Mouse (Mus musculus) kidney, postnatal 0 days (tissue): Measurements from ENCODE around the gene Slc25a17. TPM values are rescaled to one million over a fixed set of nuclear protein-coding genes. Genes with fewer than 3 reads are reported as not detected.

Source experiments
- ATAC-seq: fragments of 200-750 bp; cut with Nextera tagmentation; replicated peaks from 2 replicates; pipeline ENCODE4 v1.8.0; 2017; ENCODE audit warnings: low read depth, moderate number of reproducible peaks, moderate TSS enrichment, moderate library complexity; ENCODE audit not compliant: low FRiP score
- DNase-seq: peaks from one replicate; pipeline ENCODE4 v3.0.0-alpha.2; 2016; ENCODE audit warnings: low spot score
- H3K27ac ChIP-seq: fragments of 300-500 bp; sonication (generic); 2 replicates; pipeline ENCODE4 v1.5.1; 2014; ENCODE audit warnings: mild to moderate bottlenecking
- H3K27me3 ChIP-seq: fragments of 300-500 bp; sonication (generic); 2 replicates; pipeline ENCODE4 v1.6.1; 2014; ENCODE audit warnings: low read length, mixed read lengths; ENCODE audit not compliant: insufficient read depth
- H3K36me3 ChIP-seq: fragments of 300-500 bp; sonication (generic); 2 replicates; pipeline ENCODE4 v1.6.1; 2014; ENCODE audit warnings: low read length, mixed read lengths; ENCODE audit not compliant: insufficient read depth
- H3K4me1 ChIP-seq: fragments of 300-500 bp; sonication (generic); replicated peaks from 2 replicates; pipeline ENCODE4 v1.6.1; 2014; ENCODE audit warnings: antibody characterized with exemption, low read length, mixed read lengths; ENCODE audit not compliant: insufficient read depth
- H3K4me2 ChIP-seq: fragments of 300-500 bp; sonication (generic); 2 replicates; pipeline ENCODE4 v1.6.1; 2014; ENCODE audit warnings: mild to moderate bottlenecking, low read length, moderate library complexity, mixed read lengths
- H3K4me3 ChIP-seq: fragments of 300-500 bp; sonication (generic); replicated peaks from 2 replicates; pipeline ENCODE4 v1.5.1; 2014; ENCODE audit warnings: low read depth, low read length
- H3K9ac ChIP-seq: fragments of 300-500 bp; sonication (generic); 2 replicates; pipeline ENCODE4 v1.6.1; 2014; ENCODE audit warnings: low read depth, low read length
- H3K9me3 ChIP-seq: fragments of 300-500 bp; sonication (generic); replicated peaks from 2 replicates; pipeline ENCODE4 v1.6.1; 2016; ENCODE audit warnings: low read length, inconsistent platforms, mixed read lengths
- CTCF ChIP-seq: IDR thresholded peaks from 2 replicates; pipeline ENCODE4 v1.5.1; 2016; ENCODE audit warnings: antibody characterized with exemption, low read depth, mild to moderate bottlenecking, moderate library complexity
- WGBS: fragments of 180-500 bp; shearing (Covaris S2); extraction: QIAGEN DNeasy Blood & Tissue Kit; methylation state at CpG from one replicate; pipeline ENCODE4 v1.1.7; 2014; 5-methylcytosine and 5-hydroxymethylcytosine counted together
- polyA plus RNA-seq: library from polyadenylated mRNA; unstranded; fragments of >200 nt; fragmentation: Nextera tagmentation; extraction: Ambion mirVana; gene quantifications from 2 replicates; pipeline ENCODE4 v1.2.1, GENCODE M21; 2015

The Slc25a17 gene
- polyA plus RNA-seq, 1 experiment from 2014 or later: 153 TPM

DNA sequence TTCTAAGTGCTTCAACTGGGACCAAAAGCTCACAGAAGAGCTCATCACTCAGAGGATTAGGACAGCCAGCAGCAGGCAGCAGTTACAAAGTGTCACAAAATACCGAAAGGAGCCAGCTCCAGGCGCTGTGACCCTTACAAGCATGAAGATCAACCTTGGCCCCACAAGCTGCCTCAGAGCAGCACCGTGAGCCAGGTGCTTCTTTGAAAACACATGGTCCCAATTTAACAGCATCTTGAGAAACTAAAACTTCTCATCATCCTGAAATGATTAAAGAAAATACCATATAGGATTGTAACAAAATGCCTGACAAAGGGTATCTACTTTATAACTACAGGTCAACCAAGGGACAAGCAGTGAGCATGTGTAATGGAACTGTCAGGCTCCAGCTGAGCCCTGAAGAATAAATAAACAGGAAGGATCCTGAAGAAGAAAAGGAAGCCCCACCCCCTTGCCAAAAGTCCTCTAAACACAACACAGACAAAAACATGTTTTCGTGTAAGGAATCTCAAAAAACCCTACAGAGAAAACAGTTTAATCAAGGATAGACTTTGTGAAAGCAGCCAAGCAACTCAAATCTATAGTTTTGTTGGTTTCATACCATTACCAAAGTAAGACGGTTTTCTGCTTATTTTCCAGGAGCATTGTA is 30.8 kb downstream of the Slc25a17 start:
- Histone ChIP-seq H3K9me3 (no peaks in the 10 kb centered on the region), H3K27me3 (no peaks in the 10 kb centered on the region), H3K4me3 (no peak overlapping the region), H3K4me2 (no peak overlapping the region), H3K4me1 (peaks cover 3% of the 10 kb centered on the region; the same call in 1 of the 2 replicates), H3K36me3 (peaks cover 48% of the 10 kb centered on the region), H3K9ac (no peak overlapping the region), H3K27ac (peak overlapping the region; percentile 57)
- WGBS: 33% methylated on average over 5 of the region's 5 CpGs
- no peak for ATAC-seq
- peak; percentile 55 for DNase-seq
- no peak for TF ChIP-seq CTCF

GRCm38 (mm10) chr15:81327501-81327900 is 33.1 kb downstream of the Slc25a17 start:
- H3K9ac ChIP-seq: no peak overlapping the region
- TF ChIP-seq CTCF: no peak
- no peak overlapping the region for H3K27ac ChIP-seq
- peaks cover 30% of the 10 kb centered on the region for H3K36me3 ChIP-seq
- peaks cover 3% of the 10 kb centered on the region; the same call in 1 of the 2 replicates for H3K4me1 ChIP-seq
- H3K4me3 ChIP-seq: no peak overlapping the region
- H3K27me3 ChIP-seq: no peaks in the 10 kb centered on the region
- no peak overlapping the region for H3K4me2 ChIP-seq
- ATAC-seq: peak; percentile 72; the same call in 1 of the 2 replicates
- WGBS: 87% methylated on average over 7 of the region's 7 CpGs
- no peak for DNase-seq
- H3K9me3 ChIP-seq: no peaks in the 10 kb centered on the region

DNA sequence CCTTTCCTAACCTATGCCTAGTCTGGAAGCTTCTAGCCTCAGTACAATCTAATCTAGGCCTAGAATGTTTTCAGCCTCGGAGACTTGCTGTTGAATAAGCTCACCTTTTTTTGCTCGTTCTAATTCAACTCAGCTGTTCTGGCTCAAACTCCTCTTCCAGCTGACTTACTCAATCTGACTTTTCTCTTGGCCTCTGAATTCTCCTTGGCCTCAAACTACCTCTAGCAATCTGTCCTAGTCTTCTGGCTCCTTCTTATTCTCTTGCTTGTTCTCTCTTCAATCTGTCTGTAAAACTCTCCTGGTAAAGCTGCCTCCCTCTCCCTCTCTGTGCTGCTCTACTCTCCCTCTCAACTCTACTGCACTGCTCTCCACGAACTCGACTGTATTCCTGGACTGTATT is 35.6 kb downstream of the Slc25a17 start:
- Histone ChIP-seq H3K4me2 (no peak overlapping the region), H3K9me3 (no peaks in the 10 kb centered on the region), H3K27ac (no peak overlapping the region), H3K36me3 (peaks cover 45% of the 10 kb centered on the region), H3K9ac (no peak overlapping the region), H3K4me1 (no peaks in the 10 kb centered on the region; the same call in 1 of the 2 replicates), H3K4me3 (no peak overlapping the region), H3K27me3 (no peaks in the 10 kb centered on the region)
- DNase-seq (no peak), ATAC-seq (no peak)
- no peak for TF ChIP-seq CTCF
- 76% methylated on average over 4 of the region's 4 CpGs for WGBS

DNA sequence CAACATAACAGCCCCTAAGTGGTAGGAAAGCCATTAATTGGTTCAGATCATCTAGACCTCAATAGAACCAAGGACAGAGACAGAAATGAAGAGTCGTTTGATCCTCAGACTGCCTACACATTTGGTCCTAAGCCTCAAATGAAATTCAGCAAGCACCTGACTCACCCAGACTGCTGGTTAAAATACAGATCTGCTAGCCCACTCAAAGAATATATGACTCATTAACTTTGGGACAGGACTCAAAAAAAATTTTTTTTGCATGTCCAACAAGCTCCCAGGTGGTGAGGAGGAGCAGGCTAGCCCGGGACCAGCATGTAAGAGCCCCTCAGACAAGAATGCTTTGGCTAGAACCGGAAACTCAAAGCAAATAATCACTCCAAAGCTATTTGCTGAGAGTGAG is 40.5 kb downstream of the Slc25a17 start:
- H3K36me3 ChIP-seq: peaks cover 51% of the 10 kb centered on the region
- no peak overlapping the region for H3K4me2 ChIP-seq
- no peaks in the 10 kb centered on the region for H3K4me1 ChIP-seq
- ATAC-seq: no peak
- no peak overlapping the region for H3K27ac ChIP-seq
- no peaks in the 10 kb centered on the region for H3K9me3 ChIP-seq
- no peaks in the 10 kb centered on the region for H3K27me3 ChIP-seq
- TF ChIP-seq CTCF: no peak
- DNase-seq: no peak
- H3K9ac ChIP-seq: no peak overlapping the region
- WGBS: 96% methylated on average over 3 of the region's 3 CpGs
- H3K4me3 ChIP-seq: no peak overlapping the region

DNA sequence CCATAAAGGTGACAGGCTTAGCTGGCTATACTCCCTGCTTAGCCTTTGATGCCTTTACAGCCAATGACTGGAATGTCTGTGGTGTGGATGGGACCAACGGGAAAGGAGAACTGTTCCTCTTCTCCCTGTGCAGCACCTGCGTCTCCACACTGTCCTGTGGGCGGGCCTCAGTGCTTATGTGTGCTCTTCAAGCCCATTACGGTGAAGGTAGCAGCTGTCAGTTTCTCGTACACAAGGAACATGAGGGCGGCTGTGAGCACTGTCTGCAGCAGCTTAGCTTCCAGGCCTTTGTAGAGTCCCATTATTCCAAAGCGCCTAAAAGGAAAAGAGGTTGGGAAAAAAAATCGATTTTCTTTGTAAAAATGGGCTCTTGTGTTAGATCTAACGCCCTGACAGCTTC is 41.1 kb downstream of the Slc25a17 start:
- H3K4me2 ChIP-seq: no peak overlapping the region
- no peak overlapping the region for H3K4me3 ChIP-seq
- no peak for TF ChIP-seq CTCF
- no peaks in the 10 kb centered on the region for H3K9me3 ChIP-seq
- H3K36me3 ChIP-seq: peaks cover 51% of the 10 kb centered on the region
- ATAC-seq (no peak), DNase-seq (no peak)
- no peaks in the 10 kb centered on the region for H3K4me1 ChIP-seq
- H3K9ac ChIP-seq: no peak overlapping the region
- 93% methylated on average over 9 of the region's 9 CpGs for WGBS
- no peak overlapping the region for H3K27ac ChIP-seq
- no peaks in the 10 kb centered on the region for H3K27me3 ChIP-seq

DNA sequence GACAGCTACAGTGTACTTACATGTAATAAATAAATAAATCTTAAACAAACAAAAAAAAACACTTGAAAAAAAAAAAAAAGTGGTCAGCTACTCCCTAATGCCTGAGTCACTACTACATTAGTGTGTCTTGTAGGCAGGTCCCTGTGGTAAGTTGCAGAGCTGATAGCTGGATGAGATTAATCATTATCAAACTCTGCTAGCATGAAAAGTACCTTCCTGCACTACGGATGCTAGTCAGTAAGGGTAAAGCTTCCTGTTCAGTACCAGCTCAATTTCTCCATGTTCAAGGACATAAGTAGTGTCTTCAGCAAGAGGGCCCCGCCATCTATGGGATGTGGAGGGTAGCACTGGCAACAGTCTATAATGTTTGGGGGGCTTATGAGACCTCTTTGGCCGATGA is 46.7 kb downstream of the Slc25a17 start:
- Histone ChIP-seq H3K4me3 (no peak overlapping the region), H3K36me3 (peaks cover 25% of the 10 kb centered on the region), H3K4me2 (no peak overlapping the region), H3K4me1 (no peaks in the 10 kb centered on the region), H3K27me3 (no peaks in the 10 kb centered on the region), H3K9me3 (no peaks in the 10 kb centered on the region), H3K27ac (no peak overlapping the region), H3K9ac (no peak overlapping the region)
- TF ChIP-seq CTCF: peak; percentile 13; the same call in 1 of the 2 replicates
- ATAC-seq (no peak; the same call in 1 of the 2 replicates), DNase-seq (no peak)
- 76% methylated on average over 3 of the region's 3 CpGs for WGBS

- Histone ChIP-seq H3K9ac (no peak overlapping the region), H3K27me3 (no peaks in the 10 kb centered on the region), H3K36me3 (0 out of 2 replicates have a peak, but pooled peaks cover 4% of the 10 kb centered on the region), H3K4me2 (no peak overlapping the region), H3K4me3 (no peak overlapping the region), H3K27ac (no peak overlapping the region), H3K4me1 (no peaks in the 10 kb centered on the region), H3K9me3 (no peaks in the 10 kb centered on the region)
- ATAC-seq (no peak), DNase-seq (no peak)
- 52% methylated on average over 6 of the region's 6 CpGs for WGBS
- no peak for TF ChIP-seq CTCF
These were observed 49.6 kb downstream of the Slc25a17 start for GRCm38 (mm10) chr15:81311026-81311425.
